Mouse (Mus musculus): ENCODE measurements at regions not wholly inside any gene's neighbourhood (a gene's known extent, or its start where the extent isn't known, plus 50 kb on each side); places are given as distances from the start of the nearest gene placed in this dataset.

- TF ChIP-seq CTCF (IDR thresholded peaks at IDR 0.05; ENCODE audit: control insufficient read depth, insufficient read depth, insufficient read length) (no peak), MAX (IDR thresholded peaks at IDR 0.05) (no peak)
These were observed 79.0 kb upstream of the Klf14 start for GRCm38 (mm10) chr6:31037801-31038395.

Measured in C2C12 (cell line).